9 mouse cellular contexts compared by ENCODE assay signal in genomic region chr7:6834950-6835349, GRCm38 (mm10).
DNase-seq lines count a peak whose midpoint lies in the region; ATAC-seq lines count a peak whose summit lies in the region.
"Had no signal": no experiment of that assay in that cellular context is flagged by ENCODE, and none has a peak within 500 bp of the region (broad histone marks: within the 10 kb centered on the region; RNA-seq: fewer than 3 reads in every experiment).

No protein-coding gene starts in this region.

- H3K36me3 ChIP-seq in heart, embryonic 12.5 days: no peaks in the 10 kb centered on the region
- H3K36me3 ChIP-seq in embryonic facial prominence, embryonic 11.5 days (replicated peaks; ENCODE audit: control insufficient read depth, insufficient read depth, low read depth, low read length): no peaks in the 10 kb centered on the region
- no peaks in the 10 kb centered on the region for H3K36me3 ChIP-seq in hindbrain, embryonic 14.5 days (replicated peaks; ENCODE audit: control insufficient read depth, insufficient read depth)
- no peaks in the 10 kb centered on the region for H3K36me3 ChIP-seq in midbrain, embryonic 13.5 days

- no peak overlapping the region for H3K27ac ChIP-seq in heart, embryonic 12.5 days (ENCODE audit: poor library complexity, severe bottlenecking)
- H3K27ac ChIP-seq in embryonic facial prominence, embryonic 11.5 days (replicated peaks; ENCODE audit: low read depth, low read length): peak overlapping the region; percentile 75
- H3K27ac ChIP-seq in hindbrain, embryonic 14.5 days: peak overlapping the region; percentile 64
- peak overlapping the region; percentile 78 for H3K27ac ChIP-seq in midbrain, embryonic 13.5 days

- H3K4me3 ChIP-seq in heart, embryonic 12.5 days: no peak overlapping the region
- H3K4me3 ChIP-seq in embryonic facial prominence, embryonic 11.5 days (ENCODE audit: low read depth, low read length): no peak overlapping the region
- no peak overlapping the region for H3K4me3 ChIP-seq in hindbrain, embryonic 14.5 days (replicated peaks; ENCODE audit: low read length)
- no peak overlapping the region for H3K4me3 ChIP-seq in midbrain, embryonic 13.5 days (replicated peaks)

- H3K27me3 ChIP-seq in heart, embryonic 12.5 days (replicated peaks): no peaks in the 10 kb centered on the region
- no peaks in the 10 kb centered on the region for H3K27me3 ChIP-seq in embryonic facial prominence, embryonic 11.5 days (ENCODE audit: control insufficient read depth, insufficient read depth, low read length)
- H3K27me3 ChIP-seq in hindbrain, embryonic 14.5 days (ENCODE audit: control insufficient read depth, insufficient read depth, low read length): no peaks in the 10 kb centered on the region
- H3K27me3 ChIP-seq in midbrain, embryonic 13.5 days: no peaks in the 10 kb centered on the region

- H3K4me1 ChIP-seq in heart, embryonic 12.5 days (replicated peaks): peaks cover 12% of the 10 kb centered on the region
- H3K4me1 ChIP-seq in embryonic facial prominence, embryonic 11.5 days (ENCODE audit: control insufficient read depth, insufficient read depth, low read length): no peaks in the 10 kb centered on the region; the same call in 1 of the 2 replicates
- peaks cover 11% of the 10 kb centered on the region; the same call in 1 of the 2 replicates for H3K4me1 ChIP-seq in hindbrain, embryonic 14.5 days (replicated peaks; ENCODE audit: control insufficient read depth, insufficient read depth, low read length)
- peaks cover 17% of the 10 kb centered on the region for H3K4me1 ChIP-seq in midbrain, embryonic 13.5 days (replicated peaks)

- no peaks in the 10 kb centered on the region for H3K9me3 ChIP-seq in heart, embryonic 12.5 days (replicated peaks)
- H3K9me3 ChIP-seq in embryonic facial prominence, embryonic 11.5 days (replicated peaks; ENCODE audit: control insufficient read depth, low read length): no peaks in the 10 kb centered on the region
- no peaks in the 10 kb centered on the region for H3K9me3 ChIP-seq in hindbrain, embryonic 14.5 days (ENCODE audit: control insufficient read depth, low read length)
- H3K9me3 ChIP-seq in midbrain, embryonic 13.5 days: no peaks in the 10 kb centered on the region

- no peak for DNase-seq in heart, adult 8-10 months (ENCODE audit: low spot score)
- peak; percentile 52 for DNase-seq in embryonic facial prominence, embryonic 11.5 days (ENCODE audit: low spot score)
- DNase-seq in hindbrain, embryonic 14.5 days (ENCODE audit: low spot score): no peak
- no peak for DNase-seq in spleen, adult 12 weeks (ENCODE audit: low spot score)
- DNase-seq in layer of hippocampus, adult 9-10 months (ENCODE audit: low spot score): no peak
- DNase-seq: spleen, adult 18-20 months had no signal

- H3K9ac ChIP-seq in heart, embryonic 12.5 days: no peak overlapping the region
- H3K9ac ChIP-seq in embryonic facial prominence, embryonic 11.5 days (replicated peaks; ENCODE audit: low read length): peak overlapping the region; percentile 42
- no peak overlapping the region for H3K9ac ChIP-seq in hindbrain, embryonic 14.5 days
- no peak overlapping the region for H3K9ac ChIP-seq in midbrain, embryonic 13.5 days (replicated peaks)

- no peak overlapping the region for H3K4me2 ChIP-seq in heart, embryonic 12.5 days
- H3K4me2 ChIP-seq in embryonic facial prominence, embryonic 11.5 days (ENCODE audit: low read depth, low read length): no peak overlapping the region
- no peak overlapping the region for H3K4me2 ChIP-seq in hindbrain, embryonic 14.5 days (replicated peaks)
- no peak overlapping the region for H3K4me2 ChIP-seq in midbrain, embryonic 13.5 days (replicated peaks)

- WGBS in heart, embryonic 12.5 days: 51% methylated on average over 5 of the region's 5 CpGs
- 28% methylated on average over 5 of the region's 5 CpGs for WGBS in embryonic facial prominence, embryonic 11.5 days
- 39% methylated on average over 5 of the region's 5 CpGs for WGBS in hindbrain, embryonic 14.5 days
- 30% methylated on average over 5 of the region's 5 CpGs for WGBS in midbrain, embryonic 13.5 days

- ATAC-seq in heart, embryonic 12.5 days (ENCODE audit: insufficient number of reproducible peaks, low FRiP score): 0 out of 2 replicates have a peak, but pooled peaks have one; percentile 45
- peak; percentile 30; the same call in 1 of the 2 replicates for ATAC-seq in embryonic facial prominence, embryonic 11.5 days (replicated peaks; ENCODE audit: insufficient number of reproducible peaks, low FRiP score, low TSS enrichment, low read depth)
- ATAC-seq in hindbrain, embryonic 14.5 days (ENCODE audit: low FRiP score): peak; percentile 51; the same call in 1 of the 2 replicates
- ATAC-seq in midbrain, embryonic 13.5 days: peak; percentile 79
- no peak for ATAC-seq in megakaryocyte-erythroid progenitor cell, adult 5-6 weeks (replicated peaks; ENCODE audit: low FRiP score, low TSS enrichment, poor library complexity, severe bottlenecking)
